Mouse (Mus musculus): ENCODE measurements at regions not wholly inside any gene's neighbourhood (a gene's known extent, or its start where the extent isn't known, plus 50 kb on each side); places are given as distances from the start of the nearest gene placed in this dataset.

DNA sequence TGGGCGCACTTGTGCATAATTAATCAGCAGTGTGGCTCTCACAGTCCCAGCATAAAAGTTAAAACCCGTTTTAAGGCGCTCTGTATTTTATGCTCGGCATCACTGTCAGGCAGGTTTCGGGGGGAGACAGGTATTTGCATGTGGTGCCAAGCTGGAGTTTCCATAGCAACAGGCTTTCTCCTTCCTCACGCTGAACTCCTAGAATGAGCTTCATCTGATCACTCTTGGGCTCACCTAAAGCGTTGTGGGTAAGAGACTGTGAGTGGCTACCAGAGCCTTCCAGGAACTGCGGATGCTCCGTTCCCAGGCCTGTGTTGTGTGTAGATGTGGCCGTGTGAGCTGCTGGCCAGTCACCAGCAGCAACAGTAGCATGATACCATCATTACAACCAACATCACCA is 161.5 kb downstream of the Ajap1 start:
- H3K36me3 ChIP-seq (ENCODE audit: control insufficient read depth, insufficient read depth, low read length): no peaks in the 10 kb centered on the region
- H3K4me3 ChIP-seq (ENCODE audit: low read depth, low read length): no peak overlapping the region
- H3K4me1 ChIP-seq (ENCODE audit: control insufficient read depth, insufficient read depth, insufficient read length, low read length): no peaks in the 10 kb centered on the region
- TF ChIP-seq POLR2A (IDR thresholded peaks at IDR 0.05; ENCODE audit: low read depth, low read length): no peak
- no peak for TF ChIP-seq CTCF (IDR thresholded peaks at IDR 0.05; ENCODE audit: extremely low read depth, insufficient read length, insufficient replicate concordance, low read depth, low read length)
- no peaks in the 10 kb centered on the region for H3K27me3 ChIP-seq (ENCODE audit: control insufficient read depth, insufficient read depth, low read length)
- no peak overlapping the region for H3K27ac ChIP-seq (ENCODE audit: insufficient read depth, low read depth, low read length)
- WGBS: 83% methylated on average over 10 of the region's 10 CpGs

DNA sequence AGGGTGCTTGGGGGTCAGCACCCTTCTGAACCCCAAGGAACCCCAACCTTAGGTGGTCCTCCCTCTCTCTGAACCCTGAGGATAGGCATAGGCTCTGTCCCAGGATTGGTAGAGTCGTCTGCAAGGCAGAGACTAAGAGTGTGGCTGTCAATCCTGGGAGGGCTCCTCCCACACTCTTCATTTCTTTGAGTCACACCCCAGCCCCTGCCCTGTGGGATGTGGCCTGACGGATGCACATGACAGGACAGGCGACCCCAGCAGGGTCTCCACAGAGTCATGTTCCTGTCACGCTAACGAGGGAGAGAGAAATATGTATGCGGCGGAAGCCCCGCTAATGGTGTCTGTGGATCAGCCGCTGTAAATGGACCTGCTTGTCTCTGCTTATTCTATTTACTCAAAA is 162.0 kb downstream of the Ajap1 start:
- H3K27ac ChIP-seq (ENCODE audit: insufficient read depth, low read depth, low read length): no peak overlapping the region
- no peak overlapping the region for H3K4me3 ChIP-seq (ENCODE audit: low read depth, low read length)
- WGBS: 82% methylated on average over 9 of the region's 9 CpGs
- H3K4me1 ChIP-seq (ENCODE audit: control insufficient read depth, insufficient read depth, insufficient read length, low read length): no peaks in the 10 kb centered on the region
- no peak for TF ChIP-seq POLR2A (IDR thresholded peaks at IDR 0.05; ENCODE audit: low read depth, low read length)
- no peak for TF ChIP-seq CTCF (IDR thresholded peaks at IDR 0.05; ENCODE audit: extremely low read depth, insufficient read length, insufficient replicate concordance, low read depth, low read length)
- no peaks in the 10 kb centered on the region for H3K36me3 ChIP-seq (ENCODE audit: control insufficient read depth, insufficient read depth, low read length)
- H3K27me3 ChIP-seq (ENCODE audit: control insufficient read depth, insufficient read depth, low read length): no peaks in the 10 kb centered on the region

DNA sequence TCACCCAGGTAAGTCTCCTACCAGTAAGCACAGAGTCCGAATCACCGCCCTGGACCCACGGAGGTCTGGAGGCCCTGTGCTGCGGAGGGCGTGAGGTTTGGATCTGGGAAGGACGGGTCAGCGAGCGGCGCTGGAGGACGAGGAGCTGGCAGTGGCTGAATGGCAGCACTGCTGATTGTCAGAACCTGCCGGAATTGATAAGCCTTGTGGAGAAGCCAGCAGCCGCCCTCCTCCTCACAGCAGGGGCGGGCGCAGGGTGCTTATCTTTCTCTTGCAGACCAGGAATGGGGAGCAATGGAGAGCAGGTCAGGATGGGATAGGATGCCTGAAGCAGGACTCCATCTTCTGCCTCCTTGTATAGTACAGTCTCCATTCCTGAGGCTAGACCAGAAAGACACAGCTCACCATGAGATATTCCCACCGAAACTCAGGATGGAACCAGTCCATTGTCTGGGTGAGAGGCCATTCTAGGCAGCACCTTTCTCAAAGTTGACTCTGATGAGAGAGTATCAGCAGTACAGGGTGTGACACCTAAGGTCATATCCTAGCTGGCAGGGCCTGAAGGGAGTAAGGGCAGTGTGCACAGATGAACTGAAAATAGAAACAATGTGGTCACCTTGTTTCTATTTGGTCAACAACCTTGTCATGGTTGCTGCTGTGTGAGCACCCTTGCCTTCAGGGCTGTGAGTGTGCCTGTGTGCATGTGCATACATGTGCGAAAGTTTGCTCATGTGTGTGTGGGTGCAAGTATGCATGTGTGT is 165.5 kb downstream of the Ajap1 start:
- TF ChIP-seq POLR2A (IDR thresholded peaks at IDR 0.05; ENCODE audit: low read depth, low read length): no peak
- TF ChIP-seq CTCF (IDR thresholded peaks at IDR 0.05; ENCODE audit: extremely low read depth, insufficient read length, insufficient replicate concordance, low read depth, low read length): no peak
- WGBS: 54% methylated on average over 16 of the region's 16 CpGs
- no peaks in the 10 kb centered on the region for H3K36me3 ChIP-seq (ENCODE audit: control insufficient read depth, insufficient read depth, low read length)
- H3K27me3 ChIP-seq (ENCODE audit: control insufficient read depth, insufficient read depth, low read length): no peaks in the 10 kb centered on the region
- no peaks in the 10 kb centered on the region for H3K4me1 ChIP-seq (ENCODE audit: control insufficient read depth, insufficient read depth, insufficient read length, low read length)
- H3K4me3 ChIP-seq (ENCODE audit: low read depth, low read length): no peak overlapping the region
- no peak overlapping the region for H3K27ac ChIP-seq (ENCODE audit: insufficient read depth, low read depth, low read length)

DNA sequence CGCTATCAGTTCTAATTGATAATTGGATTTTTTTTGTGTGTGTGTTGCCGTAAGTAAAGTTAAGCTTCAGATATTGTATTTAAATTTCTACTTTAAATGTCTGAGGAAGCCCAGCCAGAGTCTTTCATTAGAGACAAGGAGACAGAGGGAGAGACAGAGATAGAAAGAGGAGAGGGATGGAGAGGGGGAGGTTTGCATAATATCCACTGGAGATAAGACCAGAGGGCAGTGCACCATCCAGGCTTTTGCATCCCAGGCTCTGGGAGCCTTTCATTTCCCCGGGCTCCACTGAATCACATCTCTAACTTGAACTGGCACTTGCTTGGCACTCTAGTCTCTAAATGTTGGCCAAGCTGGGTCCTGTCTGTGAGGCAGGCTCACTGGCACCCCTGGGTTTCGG is 166.1 kb downstream of the Ajap1 start:
- TF ChIP-seq POLR2A (IDR thresholded peaks at IDR 0.05; ENCODE audit: low read depth, low read length) (no peak), CTCF (IDR thresholded peaks at IDR 0.05; ENCODE audit: extremely low read depth, insufficient read length, insufficient replicate concordance, low read depth, low read length) (no peak)

DNA sequence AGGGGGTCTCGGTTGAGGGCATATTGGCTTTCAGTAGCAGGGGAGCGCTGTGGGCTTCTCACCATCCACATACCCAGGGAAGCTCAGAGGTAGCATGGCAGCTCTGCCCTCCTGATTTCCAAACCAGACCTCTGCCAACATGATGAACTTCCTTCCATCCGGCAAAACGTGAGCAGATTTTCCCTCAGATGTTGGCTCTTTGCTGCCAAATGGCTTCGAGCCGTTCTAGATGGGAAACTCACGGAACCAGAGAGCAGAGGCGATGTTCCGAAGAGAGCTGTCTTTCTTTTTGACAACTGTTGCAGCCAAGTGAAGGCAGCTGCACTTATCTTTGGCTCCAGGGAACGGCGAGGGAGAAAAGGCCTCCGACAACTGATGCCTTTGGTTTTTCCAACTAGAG is 168.7 kb downstream of the Ajap1 start:
- H3K4me1 ChIP-seq (ENCODE audit: control insufficient read depth, insufficient read depth, insufficient read length, low read length): no peaks in the 10 kb centered on the region
- H3K36me3 ChIP-seq (ENCODE audit: control insufficient read depth, insufficient read depth, low read length): no peaks in the 10 kb centered on the region
- H3K27me3 ChIP-seq (ENCODE audit: control insufficient read depth, insufficient read depth, low read length): no peaks in the 10 kb centered on the region
- H3K27ac ChIP-seq (ENCODE audit: insufficient read depth, low read depth, low read length): no peak overlapping the region
- H3K4me3 ChIP-seq (ENCODE audit: low read depth, low read length): no peak overlapping the region
- TF ChIP-seq POLR2A (IDR thresholded peaks at IDR 0.05; ENCODE audit: low read depth, low read length): no peak
- TF ChIP-seq CTCF (IDR thresholded peaks at IDR 0.05; ENCODE audit: extremely low read depth, insufficient read length, insufficient replicate concordance, low read depth, low read length): no peak
- WGBS: 91% methylated on average over 12 of the region's 12 CpGs

More for the DNA sequence above, 166.1 kb downstream of the Ajap1 start:
- 82% methylated on average over 4 of the region's 4 CpGs for WGBS
- no peak overlapping the region for H3K4me3 ChIP-seq (ENCODE audit: low read depth, low read length)
- H3K27ac ChIP-seq (ENCODE audit: insufficient read depth, low read depth, low read length): no peak overlapping the region
- no peaks in the 10 kb centered on the region for H3K4me1 ChIP-seq (ENCODE audit: control insufficient read depth, insufficient read depth, insufficient read length, low read length)
- H3K36me3 ChIP-seq (ENCODE audit: control insufficient read depth, insufficient read depth, low read length): no peaks in the 10 kb centered on the region
- H3K27me3 ChIP-seq (ENCODE audit: control insufficient read depth, insufficient read depth, low read length): no peaks in the 10 kb centered on the region

DNA sequence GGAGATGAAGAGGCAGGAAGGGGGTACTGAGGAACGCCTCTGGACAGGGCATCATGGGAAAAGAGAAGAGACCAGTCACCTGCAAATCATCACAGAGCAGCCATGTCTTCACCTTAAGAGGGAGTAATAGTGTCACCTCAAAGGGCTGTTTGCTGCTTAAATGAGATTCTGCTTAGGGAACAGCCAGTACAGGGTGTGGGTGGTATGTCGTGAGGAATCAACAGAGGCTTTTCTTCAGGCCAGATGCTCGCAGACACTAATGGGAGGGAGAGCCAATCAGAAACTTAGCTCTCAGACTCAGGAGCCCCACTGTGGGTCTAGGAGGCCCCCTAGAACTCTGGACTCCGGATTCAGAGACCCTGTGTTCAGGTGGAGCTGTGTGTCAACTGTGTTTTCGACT is 171.0 kb downstream of the Ajap1 start:
- Histone ChIP-seq H3K4me1 (ENCODE audit: control insufficient read depth, insufficient read depth, insufficient read length, low read length) (no peaks in the 10 kb centered on the region), H3K36me3 (ENCODE audit: control insufficient read depth, insufficient read depth, low read length) (no peaks in the 10 kb centered on the region), H3K27me3 (ENCODE audit: control insufficient read depth, insufficient read depth, low read length) (no peaks in the 10 kb centered on the region), H3K4me3 (ENCODE audit: low read depth, low read length) (no peak overlapping the region), H3K27ac (ENCODE audit: insufficient read depth, low read depth, low read length) (no peak overlapping the region)
- WGBS: 59% methylated on average over 5 of the region's 5 CpGs
- TF ChIP-seq CTCF (IDR thresholded peaks at IDR 0.05; ENCODE audit: extremely low read depth, insufficient read length, insufficient replicate concordance, low read depth, low read length) (no peak), POLR2A (IDR thresholded peaks at IDR 0.05; ENCODE audit: low read depth, low read length) (no peak)

DNA sequence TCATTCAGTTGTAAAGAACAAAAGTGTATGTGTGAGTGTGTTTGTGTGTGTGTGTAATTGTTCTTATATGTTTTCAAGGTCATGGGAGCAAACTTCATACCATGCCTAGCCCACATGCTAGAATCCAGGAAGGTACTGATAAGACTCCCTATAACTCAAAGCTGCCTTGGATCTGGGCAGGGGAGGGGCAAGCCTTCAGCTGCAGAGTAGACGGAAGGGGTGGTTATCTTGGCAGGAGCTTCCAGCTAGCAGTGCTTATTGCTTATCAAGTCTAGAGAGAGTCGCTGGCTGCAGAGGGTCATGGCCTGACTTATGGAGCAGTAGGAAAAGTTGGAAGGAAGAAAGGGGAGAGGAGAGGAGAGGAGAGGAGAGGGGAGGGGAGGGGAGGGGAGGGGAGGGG is 172.0 kb downstream of the Ajap1 start:
- H3K27ac ChIP-seq (ENCODE audit: insufficient read depth, low read depth, low read length): no peak overlapping the region
- H3K4me3 ChIP-seq (ENCODE audit: low read depth, low read length): no peak overlapping the region
- no peaks in the 10 kb centered on the region for H3K36me3 ChIP-seq (ENCODE audit: control insufficient read depth, insufficient read depth, low read length)
- no peak for TF ChIP-seq POLR2A (IDR thresholded peaks at IDR 0.05; ENCODE audit: low read depth, low read length)
- TF ChIP-seq CTCF (IDR thresholded peaks at IDR 0.05; ENCODE audit: extremely low read depth, insufficient read length, insufficient replicate concordance, low read depth, low read length): no peak
- H3K27me3 ChIP-seq (ENCODE audit: control insufficient read depth, insufficient read depth, low read length): no peaks in the 10 kb centered on the region
- no peaks in the 10 kb centered on the region for H3K4me1 ChIP-seq (ENCODE audit: control insufficient read depth, insufficient read depth, insufficient read length, low read length)
- 3% methylated on average over 2 of the region's 2 CpGs for WGBS
